Mouse (Mus musculus): ENCODE results near the gene Gla. TPM values are rescaled to one million over a fixed set of nuclear protein-coding genes. Genes with fewer than 3 reads are reported as not detected.

The Gla gene
- polyA plus RNA-seq (2017; shearing (Covaris generic)): 1 to 10 TPM; 4.5 to 5.2 TPM

GRCm38 (mm10) chrX:134600659-134601379 lies at the start of gene Gla, which contains the start of gene Hnrnph2:
TSS of gene Gla (minus strand) at chrX:134601125.
TSS of gene Hnrnph2 (plus strand) at chrX:134601179.

GRCm38 (mm10) chrX:134585103-134586002 lies 15.6 kb downstream of the Gla start, which contains the start of gene Rpl36a:
TSS of gene Rpl36a (plus strand) at chrX:134585654.

GRCm38 (mm10) chrX:134582888-134583669 lies 17.8 kb downstream of the Gla start, which contains the start of gene Btk:
TSS of gene Btk (minus strand) at chrX:134583570.

GRCm38 (mm10) chrX:134541145-134541954 lies 59.6 kb downstream of the Gla start, which contains the start of gene Timm8a1:
TSS of gene Timm8a1 (minus strand) at chrX:134541865.

Other genes starting within 250 kb of the Gla start
- gene Drp2, start 196.6 kb downstream of the Gla start, polyA plus RNA-seq (2017; shearing (Covaris generic)): not detected
- under 1 TPM; 0.33 to 0.38 TPM for gene Taf7l, start 124.6 kb downstream of the Gla start, polyA plus RNA-seq (2017; shearing (Covaris generic))
- 10 to 100 TPM; 29.0 to 54.2 TPM for gene Timm8a1, start 59.3 kb downstream of the Gla start, polyA plus RNA-seq (2017; shearing (Covaris generic))
- gene Btk, start 17.6 kb downstream of the Gla start, polyA plus RNA-seq (2017; shearing (Covaris generic)): 1 to 10 TPM in 1 of 2 experiments, under 1 TPM in 1; 0.37 to 1.1 TPM
- gene Rpl36a, start 15.5 kb downstream of the Gla start, polyA plus RNA-seq (2017; shearing (Covaris generic)): 100 to 1,000 TPM; 187 to 344 TPM
- 100 to 1,000 TPM; 104 to 106 TPM for gene Hnrnph2, start 54 bp upstream of the Gla start, polyA plus RNA-seq (2017; shearing (Covaris generic))
- gene Armcx4, start 85.4 kb upstream of the Gla start, polyA plus RNA-seq (2017; shearing (Covaris generic)): under 1 TPM; 0.45 to 0.64 TPM
- 1 to 10 TPM; 1.3 to 4.4 TPM for gene Armcx1, start 116.8 kb upstream of the Gla start, polyA plus RNA-seq (2017; shearing (Covaris generic))
- 1 to 10 TPM; 1.0 to 1.7 TPM for gene Armcx6, start 150.3 kb upstream of the Gla start, polyA plus RNA-seq (2017; shearing (Covaris generic))
- 10 to 100 TPM in 1 of 2 experiments, 1 to 10 TPM in 1; 9.1 to 13.0 TPM for gene Armcx3, start 155.5 kb upstream of the Gla start, polyA plus RNA-seq (2017; shearing (Covaris generic))
- gene Armcx2, start 208.1 kb upstream of the Gla start, polyA plus RNA-seq (2017; shearing (Covaris generic)): 1 to 10 TPM; 4.0 to 8.6 TPM